Mouse (Mus musculus) erythroblast, embryonic 14.5 days (primary cell): ENCODE measurements at regions not wholly inside any gene's neighbourhood (a gene's known extent, or its start where the extent isn't known, plus 50 kb on each side); places are given as distances from the start of the nearest gene placed in this dataset.

ENCODE experiments used
- H3K27me3 ChIP-seq: 2 replicates; pipeline ENCODE4 v1.6.1; 2012; ENCODE audit warnings: inconsistent platforms; ENCODE audit not compliant: control insufficient read depth
- H3K36me3 ChIP-seq: 2 replicates; pipeline ENCODE4 v1.6.1; 2012; ENCODE audit warnings: mild to moderate bottlenecking, inconsistent platforms; ENCODE audit not compliant: control insufficient read depth
- H3K4me1 ChIP-seq: 2 replicates; pipeline ENCODE4 v1.6.1; 2012; ENCODE audit warnings: inconsistent platforms; ENCODE audit not compliant: control insufficient read depth
- H3K4me3 ChIP-seq: replicated peaks from 2 replicates; pipeline ENCODE3; 2012; ENCODE audit warnings: moderate library complexity, mild to moderate bottlenecking, inconsistent platforms
- H3K9me3 ChIP-seq: 2 replicates; pipeline ENCODE4 v1.6.1; 2012; ENCODE audit warnings: low read length, inconsistent platforms, mixed read lengths; ENCODE audit not compliant: control insufficient read depth
- GATA1 ChIP-seq: IDR thresholded peaks from 2 replicates; pipeline ENCODE4 v1.6.1; 2012; ENCODE audit warnings: low read length, inconsistent platforms, mixed read lengths
- TAL1 ChIP-seq: IDR thresholded peaks from 3 replicates; pipeline ENCODE4 v1.6.1; 2012; ENCODE audit warnings: low read length, inconsistent platforms, mixed read lengths

DNA sequence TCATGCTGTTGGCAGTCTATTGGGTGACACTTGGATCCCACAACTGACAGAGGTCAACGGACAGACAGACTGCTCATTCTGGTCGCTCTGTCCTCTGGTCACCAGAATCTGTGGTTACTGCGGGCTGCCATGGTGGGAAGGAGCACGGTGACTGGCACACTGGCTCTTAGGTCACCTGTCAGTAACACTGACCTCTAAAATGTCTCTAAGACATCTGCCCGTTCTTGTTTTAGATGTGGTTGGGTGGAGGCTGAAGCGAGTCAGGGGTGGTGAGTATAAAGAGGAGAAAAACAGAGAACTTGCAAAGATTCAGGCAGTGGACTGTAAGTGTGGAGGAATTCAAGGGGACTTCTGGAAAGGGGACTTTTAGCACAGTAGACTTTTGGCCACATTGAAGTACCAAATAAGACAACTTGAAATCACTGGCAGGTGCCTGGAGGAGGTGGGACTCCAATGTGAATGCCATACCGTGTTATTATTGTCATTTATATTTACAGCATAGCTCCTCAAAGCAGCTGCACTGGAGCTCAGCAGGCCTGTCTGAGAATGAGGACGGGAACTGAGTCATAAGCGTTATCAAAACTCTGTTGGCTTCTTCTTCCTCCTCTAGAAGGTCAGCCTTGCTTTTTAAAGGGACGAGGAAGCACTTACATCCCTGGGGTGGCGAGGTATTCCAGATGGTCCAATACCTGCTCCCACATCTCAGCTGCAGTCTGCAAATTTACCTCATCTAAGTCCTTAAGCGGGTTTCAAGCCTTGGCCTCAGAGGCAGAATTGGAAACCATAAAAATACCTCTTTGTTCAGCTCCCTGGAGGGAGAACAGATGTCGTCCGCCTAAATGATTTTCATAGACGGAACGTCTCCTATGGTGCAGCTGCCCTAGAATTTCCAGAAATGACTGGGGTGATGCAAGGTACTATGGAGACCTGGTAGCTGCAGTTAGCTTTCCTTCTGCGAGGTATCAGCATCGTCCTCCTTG is 351.3 kb downstream of the Nuak1 start:
- Histone ChIP-seq H3K9me3 (peaks cover 2% of the 10 kb centered on the region), H3K4me1 (no peaks in the 10 kb centered on the region), H3K36me3 (no peaks in the 10 kb centered on the region), H3K27me3 (no peaks in the 10 kb centered on the region), H3K4me3 (no peak overlapping the region)
- TF ChIP-seq GATA1 (no peak), TAL1 (no peak)

DNA sequence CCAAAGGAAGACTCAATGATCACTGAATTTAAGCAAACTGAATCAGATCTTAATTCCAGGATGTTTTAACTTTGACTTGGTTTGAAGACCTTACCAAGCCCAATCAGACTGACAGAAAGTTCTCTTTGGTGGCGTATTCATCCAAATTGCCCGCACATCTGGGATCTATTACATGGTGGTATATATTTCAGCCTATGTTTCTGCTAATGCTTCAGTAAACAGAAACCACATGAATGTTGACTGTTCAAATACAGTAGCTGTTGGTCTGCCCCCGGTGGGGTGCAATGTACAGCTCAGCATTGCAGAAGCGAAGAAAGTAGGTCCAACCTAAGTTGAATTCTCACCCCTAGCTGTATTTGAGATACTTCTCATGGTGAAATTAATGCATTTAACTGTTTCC is 346.5 kb downstream of the Nuak1 start:
- Histone ChIP-seq H3K4me3 (no peak overlapping the region), H3K36me3 (no peaks in the 10 kb centered on the region), H3K9me3 (peaks cover 6% of the 10 kb centered on the region), H3K27me3 (no peaks in the 10 kb centered on the region), H3K4me1 (no peaks in the 10 kb centered on the region)
- TF ChIP-seq TAL1: no peak
- TF ChIP-seq GATA1: no peak

DNA sequence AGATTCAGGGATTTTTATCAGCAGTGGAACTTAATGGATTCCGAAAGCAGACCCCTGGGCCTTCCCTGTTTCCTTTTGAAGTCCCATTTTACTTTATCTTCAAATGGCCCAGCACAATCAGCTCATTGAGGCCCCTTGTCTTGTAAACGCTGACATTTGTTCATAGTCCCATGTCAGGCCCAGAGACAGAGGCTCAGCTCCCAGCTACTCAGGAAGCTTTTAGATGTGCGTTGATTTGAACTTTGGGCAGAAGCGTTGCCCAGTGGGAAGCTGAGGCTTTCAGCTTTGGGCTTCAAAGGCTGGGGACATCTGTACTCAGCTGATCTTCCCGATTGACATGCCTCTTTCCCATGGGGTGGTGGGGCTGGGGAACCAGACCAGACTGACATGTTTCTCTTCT is 343.2 kb downstream of the Nuak1 start:
- Histone ChIP-seq H3K4me1 (no peaks in the 10 kb centered on the region), H3K27me3 (no peaks in the 10 kb centered on the region), H3K4me3 (no peak overlapping the region), H3K9me3 (peaks cover 6% of the 10 kb centered on the region), H3K36me3 (no peaks in the 10 kb centered on the region)
- TF ChIP-seq TAL1: no peak
- no peak for TF ChIP-seq GATA1

DNA sequence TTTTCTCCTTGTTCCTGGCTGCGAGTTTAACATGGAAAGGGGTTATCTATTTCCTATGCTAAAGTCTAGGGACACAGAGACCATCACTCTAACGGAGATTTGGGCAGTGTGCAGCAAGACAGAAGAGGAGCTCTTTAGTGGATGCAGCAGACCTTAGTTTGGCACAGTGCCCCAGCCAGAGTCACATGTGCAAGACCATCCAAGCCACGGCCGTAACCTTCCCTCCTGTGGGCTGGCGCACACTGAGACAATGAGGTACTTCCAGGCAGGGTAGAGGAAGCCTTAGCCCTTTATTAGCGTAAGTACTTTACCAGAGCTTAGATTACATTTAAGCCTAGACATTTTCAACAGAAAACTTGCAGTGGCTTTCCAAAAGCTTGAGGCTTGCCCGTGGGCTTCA is 336.4 kb downstream of the Nuak1 start:
- Histone ChIP-seq H3K4me3 (no peak overlapping the region), H3K4me1 (no peaks in the 10 kb centered on the region), H3K36me3 (no peaks in the 10 kb centered on the region), H3K9me3 (peaks cover 4% of the 10 kb centered on the region; the same call in 1 of the 2 replicates), H3K27me3 (no peaks in the 10 kb centered on the region)
- TF ChIP-seq GATA1 (no peak), TAL1 (no peak)

DNA sequence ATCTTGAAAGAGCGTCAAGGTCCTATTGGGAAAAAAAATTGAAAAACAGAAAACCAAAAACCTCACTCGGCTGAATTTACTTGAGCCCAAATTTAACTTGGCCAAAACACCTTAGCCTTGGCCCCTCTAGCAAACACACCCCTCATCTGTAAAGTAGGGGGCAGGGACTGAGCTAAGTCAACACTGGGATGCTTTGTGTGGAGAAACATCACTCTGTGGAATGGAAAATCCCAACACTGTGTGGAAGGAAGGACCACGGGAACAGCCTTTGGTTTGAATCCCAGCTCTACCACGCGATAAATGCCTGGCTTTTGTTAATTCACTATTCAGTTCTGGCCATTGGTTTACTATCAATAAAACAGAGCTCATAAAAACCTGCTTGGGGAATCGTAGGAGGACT is 335.8 kb downstream of the Nuak1 start:
- no peaks in the 10 kb centered on the region for H3K27me3 ChIP-seq

DNA sequence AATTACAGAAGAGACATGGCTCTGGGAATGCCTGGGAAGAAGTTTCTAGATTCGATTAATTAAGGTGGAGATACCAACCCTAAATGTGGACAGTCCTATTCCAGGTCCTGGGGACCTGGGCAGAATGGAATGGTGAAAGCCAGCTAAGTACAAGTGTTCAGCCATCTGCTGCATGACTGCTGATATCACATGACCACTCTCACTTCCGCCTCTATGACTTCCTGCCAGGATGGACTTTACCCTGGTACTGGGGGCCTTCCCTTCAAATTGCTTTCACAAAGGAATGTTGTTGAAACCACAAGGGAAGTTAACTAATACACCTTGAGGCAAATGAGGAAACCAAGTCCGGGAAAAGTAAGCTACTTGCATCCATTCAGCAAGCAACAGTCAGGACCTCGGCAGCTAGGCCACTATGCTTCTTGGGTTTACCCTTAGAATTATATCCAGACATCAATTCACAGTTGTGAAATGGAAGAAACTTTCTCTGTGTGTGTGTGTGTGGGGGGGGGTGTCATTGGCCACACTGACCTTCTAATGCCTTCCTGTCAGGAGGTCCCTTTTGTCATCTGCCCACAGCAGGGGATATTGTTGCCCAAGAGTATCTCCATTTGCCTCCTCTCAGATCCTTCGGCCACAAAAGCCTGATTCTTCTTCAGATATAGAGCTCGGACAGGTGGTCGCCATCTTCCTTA is 330.6 kb downstream of the Nuak1 start:
- H3K4me1 ChIP-seq: no peaks in the 10 kb centered on the region
- H3K27me3 ChIP-seq: no peaks in the 10 kb centered on the region
- no peaks in the 10 kb centered on the region for H3K36me3 ChIP-seq
- no peak overlapping the region for H3K4me3 ChIP-seq
- TF ChIP-seq GATA1 (no peak), TAL1 (no peak)
- H3K9me3 ChIP-seq: no peaks in the 10 kb centered on the region

More for the DNA sequence above, 335.8 kb downstream of the Nuak1 start:
- TF ChIP-seq GATA1: no peak
- H3K4me3 ChIP-seq: no peak overlapping the region
- H3K9me3 ChIP-seq: peaks cover 4% of the 10 kb centered on the region; the same call in 1 of the 2 replicates
- no peaks in the 10 kb centered on the region for H3K36me3 ChIP-seq
- H3K4me1 ChIP-seq: no peaks in the 10 kb centered on the region

DNA sequence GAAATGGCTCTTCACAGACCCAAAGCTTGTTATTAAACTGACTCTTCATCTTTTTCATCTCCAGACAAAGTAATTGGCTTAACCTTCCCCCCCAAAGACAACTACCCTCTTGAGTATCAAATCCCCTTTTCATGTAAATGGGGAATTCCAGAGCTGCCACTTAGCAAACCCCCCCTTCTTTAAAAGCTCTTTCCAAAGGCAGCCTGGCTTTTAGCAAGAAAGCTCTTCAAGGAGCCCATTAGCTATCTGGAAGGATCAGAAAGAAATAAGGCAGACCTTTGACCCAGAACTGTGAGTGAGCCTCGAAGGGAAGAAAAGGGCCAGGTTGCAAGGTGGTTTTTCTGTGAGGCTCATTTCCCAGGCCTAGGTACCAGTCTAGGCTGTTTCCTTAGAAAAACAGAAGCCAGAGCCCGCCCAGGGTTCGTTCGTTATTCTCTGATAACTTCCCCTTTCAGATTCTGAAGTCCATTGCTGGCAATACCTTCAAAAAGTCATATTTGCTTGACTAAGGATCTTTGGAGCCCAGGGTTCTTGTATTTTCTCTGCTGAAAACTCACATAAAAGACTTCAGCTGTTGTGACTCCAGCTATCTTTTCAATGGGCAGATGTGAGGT is 329.9 kb downstream of the Nuak1 start:
- Histone ChIP-seq H3K4me1 (no peaks in the 10 kb centered on the region), H3K36me3 (no peaks in the 10 kb centered on the region), H3K27me3 (no peaks in the 10 kb centered on the region), H3K9me3 (no peaks in the 10 kb centered on the region), H3K4me3 (no peak overlapping the region)
- no peak for TF ChIP-seq GATA1
- no peak for TF ChIP-seq TAL1

DNA sequence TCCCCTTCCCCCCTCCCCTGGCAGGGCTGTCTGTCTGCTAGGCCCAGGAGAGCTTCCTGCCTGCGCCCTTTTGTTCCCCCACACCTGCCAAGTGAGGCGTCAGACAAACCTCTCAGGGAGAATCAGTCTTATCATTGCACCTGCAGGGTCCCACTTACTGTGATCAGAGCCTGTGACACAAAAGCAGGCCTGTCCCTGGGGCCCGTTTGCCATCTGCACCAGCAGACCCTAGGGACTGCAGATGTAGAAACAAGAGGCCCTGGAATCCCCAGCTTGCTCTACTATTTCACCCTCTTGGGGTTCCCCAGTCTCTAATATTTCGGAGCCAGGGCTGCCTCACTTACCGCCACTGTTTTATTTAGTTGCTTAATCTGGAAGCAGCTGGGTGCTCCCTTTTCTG is 328.9 kb downstream of the Nuak1 start:
- Histone ChIP-seq H3K4me1 (no peaks in the 10 kb centered on the region), H3K27me3 (no peaks in the 10 kb centered on the region), H3K9me3 (0 out of 2 replicates have a peak, but pooled peaks cover 2% of the 10 kb centered on the region), H3K36me3 (no peaks in the 10 kb centered on the region), H3K4me3 (no peak overlapping the region)
- TF ChIP-seq GATA1 (no peak), TAL1 (no peak)

DNA sequence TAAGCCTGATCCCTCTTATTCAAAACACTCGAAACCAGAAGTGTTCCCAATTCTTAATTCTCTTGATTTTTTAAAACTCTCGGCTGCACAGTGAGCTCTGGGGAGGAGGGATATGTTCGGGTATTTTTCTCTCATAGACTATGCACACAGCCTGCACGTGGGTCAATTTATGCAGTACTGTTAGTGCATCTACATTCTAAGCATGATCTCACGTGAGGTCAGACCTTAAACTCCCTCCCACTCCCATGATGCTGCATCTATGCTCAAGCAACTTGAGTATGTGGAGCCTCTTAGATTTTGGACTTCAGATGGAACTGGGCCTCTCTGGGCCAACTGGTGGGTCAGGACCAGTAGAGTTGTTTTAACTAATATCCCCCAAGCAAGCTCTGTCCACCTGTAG is 328.5 kb downstream of the Nuak1 start:
- no peak for TF ChIP-seq GATA1
- TF ChIP-seq TAL1: no peak
- H3K36me3 ChIP-seq: no peaks in the 10 kb centered on the region
- no peaks in the 10 kb centered on the region for H3K4me1 ChIP-seq
- no peaks in the 10 kb centered on the region for H3K27me3 ChIP-seq
- H3K4me3 ChIP-seq: no peak overlapping the region
- 0 out of 2 replicates have a peak, but pooled peaks cover 2% of the 10 kb centered on the region for H3K9me3 ChIP-seq
